Mouse (Mus musculus): ENCODE results near the gene Gm45785.
A peak's percentile ranks its signal among the peaks of the same experiment; 100 is the strongest.

The Gm45785 gene

DNA sequence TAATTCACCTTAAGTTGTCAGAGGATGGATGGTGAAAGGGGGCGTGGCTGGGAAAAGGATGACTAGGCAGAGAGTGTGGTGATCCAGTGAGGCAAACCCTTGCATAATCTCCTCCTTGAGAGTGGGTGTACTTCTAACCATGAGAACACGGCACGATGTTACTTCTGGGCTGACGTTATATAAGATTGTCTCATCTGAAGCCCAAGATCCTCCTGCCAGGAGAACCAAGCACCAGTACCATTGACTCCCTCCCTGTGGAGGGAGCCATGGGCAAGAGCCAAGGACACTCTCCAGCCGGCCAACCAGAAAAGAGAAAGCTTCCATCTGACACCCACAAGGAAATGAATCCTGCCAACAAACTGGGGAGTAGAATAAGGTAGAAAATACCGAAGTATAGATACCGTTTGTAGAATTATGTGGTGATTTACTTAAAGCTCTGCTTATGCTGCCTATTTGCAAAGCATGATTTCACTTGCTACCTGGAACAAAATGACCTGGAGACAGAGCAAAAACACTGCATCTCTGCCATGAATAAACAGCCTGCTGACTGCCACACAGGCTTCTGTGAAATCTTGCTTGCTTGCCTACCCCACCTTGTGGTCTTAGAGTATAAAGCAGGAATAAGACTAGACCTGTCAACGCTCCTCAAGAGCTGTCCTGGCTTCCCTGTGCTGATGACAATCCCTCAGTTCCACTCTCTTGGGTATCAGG, 27.8 kb downstream of the Gm45785 start:
- peak; percentile 83 for DNase-seq

DNA sequence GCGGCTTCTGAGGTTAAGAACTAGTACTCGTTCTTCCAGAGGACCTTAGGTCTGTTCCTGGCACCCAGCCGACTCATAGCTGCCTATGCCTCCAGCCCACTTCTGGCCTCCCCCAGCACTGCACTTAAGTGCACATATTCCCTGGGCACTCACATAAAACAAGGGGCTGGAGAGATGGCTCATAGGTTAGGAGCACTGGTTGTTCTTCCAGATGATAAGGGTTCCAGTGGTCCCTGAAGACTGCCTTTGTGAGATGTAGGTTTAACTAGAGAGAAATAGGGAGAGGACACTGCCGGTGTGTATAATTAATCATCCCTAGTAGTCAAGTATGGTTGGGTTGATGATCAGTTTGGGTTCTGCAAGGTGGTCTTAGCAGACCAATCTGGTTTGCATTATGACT, 33.4 kb downstream of the Gm45785 start:
- DNase-seq, result no peak

DNA sequence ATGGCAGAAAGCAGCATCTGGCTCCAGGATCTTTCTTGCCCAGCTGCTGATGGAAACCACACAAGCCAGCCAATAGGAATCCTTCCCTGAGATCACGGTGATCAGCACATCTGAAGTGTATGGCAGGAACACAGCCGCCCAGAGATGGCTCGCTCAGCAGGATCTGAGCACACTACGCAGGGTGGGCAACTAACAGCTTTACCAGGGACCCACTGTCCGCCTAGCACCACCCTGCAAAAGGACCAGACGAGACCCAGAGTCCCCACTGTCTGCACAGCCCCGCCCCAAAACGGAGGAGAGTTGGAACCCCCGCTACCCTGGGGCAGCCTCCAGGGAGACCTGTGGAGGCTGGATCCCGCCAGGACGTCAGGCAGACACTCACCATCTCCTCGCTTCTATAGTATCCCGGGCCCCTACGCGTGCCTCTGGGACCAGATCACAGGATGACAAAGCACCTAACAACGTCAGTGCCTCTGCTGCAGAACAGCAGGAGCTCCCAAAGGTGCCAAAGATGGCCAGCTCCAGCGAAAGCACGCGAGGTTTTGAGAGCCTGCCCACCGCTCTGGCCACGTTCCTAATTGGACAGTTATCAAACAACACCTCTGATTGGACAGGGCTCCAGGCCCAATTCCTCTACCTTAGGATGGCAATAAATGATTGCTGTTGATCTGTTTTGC, 34.3 kb downstream of the Gm45785 start, which contains the start of gene Zfp941:
Gene Zfp941 (minus strand): TSS at position 526 of the 677 bp plus-strand sequence.
- DNase-seq, result peak; percentile 89

DNA sequence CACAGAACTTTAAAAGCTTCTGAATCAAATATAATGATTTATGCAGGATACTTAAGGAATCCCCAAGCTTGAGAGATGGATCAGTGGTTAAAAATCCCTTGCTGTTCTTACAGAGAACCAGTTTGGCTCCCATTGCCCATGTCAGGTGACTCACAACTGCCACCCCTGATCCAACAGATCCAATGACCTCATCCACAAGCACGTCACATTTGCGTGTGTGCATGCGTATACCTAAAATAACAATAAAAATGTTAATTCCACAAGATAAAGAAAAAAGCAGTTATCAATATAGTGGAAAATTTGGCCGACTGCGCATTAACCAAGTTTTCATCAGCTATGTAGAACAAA, 34.9 kb downstream of the Gm45785 start:
- peak; percentile 52 for DNase-seq

DNA sequence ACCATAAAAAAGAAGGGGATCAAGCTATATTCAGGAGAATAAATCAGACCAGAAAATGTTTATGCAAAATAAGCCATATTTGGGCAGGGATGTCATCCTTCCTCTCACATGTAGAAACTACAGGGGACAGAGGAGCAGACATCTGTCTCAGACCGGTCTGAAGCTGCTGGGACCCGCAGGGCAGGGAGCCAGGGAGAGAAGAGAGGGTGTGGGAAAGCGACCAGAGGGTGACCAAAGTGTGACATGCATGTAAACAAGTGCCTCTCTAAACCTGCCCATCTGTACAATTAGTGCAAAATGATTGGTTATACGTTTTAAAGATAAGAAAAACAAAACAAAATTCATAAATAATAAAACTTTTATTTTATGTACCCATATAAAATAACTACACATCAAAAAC, 36.0 kb downstream of the Gm45785 start:
- DNase-seq, result no peak

DNA sequence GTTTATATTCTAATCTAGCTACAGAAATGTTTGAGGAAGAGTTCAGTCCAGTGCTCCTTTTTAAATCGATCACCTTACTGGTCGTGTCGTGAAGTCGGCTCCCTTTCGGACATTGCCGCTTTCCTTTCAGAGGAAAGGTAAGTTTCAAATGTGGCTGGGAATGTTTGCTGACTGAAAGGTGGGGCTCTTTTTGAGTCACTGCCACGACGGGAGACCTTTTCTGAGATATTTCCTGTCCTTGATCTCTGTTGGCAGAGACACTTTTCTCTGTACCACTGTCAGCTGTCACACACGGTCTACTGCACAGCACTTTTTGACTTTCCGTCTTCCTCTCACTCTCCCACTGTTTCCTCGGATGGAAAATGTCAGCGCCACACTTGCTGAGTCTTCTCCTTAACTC, 43.3 kb downstream of the Gm45785 start:
- no peak for DNase-seq

DNA sequence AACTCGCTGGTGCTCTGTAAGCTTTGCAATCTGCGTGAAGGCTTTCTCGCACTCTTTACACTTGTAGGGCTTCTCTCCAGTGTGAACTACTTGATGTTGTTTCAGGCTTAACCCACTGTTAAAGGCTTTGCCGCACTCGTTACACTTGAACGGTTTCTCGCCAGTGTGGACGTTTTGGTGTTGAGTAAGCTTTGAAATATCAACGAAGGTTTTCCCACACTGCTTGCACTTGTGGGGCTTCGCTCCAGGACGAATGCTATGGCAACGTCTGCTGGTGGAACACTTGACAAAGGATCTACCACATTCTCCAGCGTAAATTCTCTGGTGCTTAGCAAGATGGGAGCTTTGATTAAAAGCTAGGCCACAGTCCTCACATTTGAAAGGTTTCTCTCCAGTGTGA, 44.4 kb downstream of the Gm45785 start:
- no peak for DNase-seq

DNA sequence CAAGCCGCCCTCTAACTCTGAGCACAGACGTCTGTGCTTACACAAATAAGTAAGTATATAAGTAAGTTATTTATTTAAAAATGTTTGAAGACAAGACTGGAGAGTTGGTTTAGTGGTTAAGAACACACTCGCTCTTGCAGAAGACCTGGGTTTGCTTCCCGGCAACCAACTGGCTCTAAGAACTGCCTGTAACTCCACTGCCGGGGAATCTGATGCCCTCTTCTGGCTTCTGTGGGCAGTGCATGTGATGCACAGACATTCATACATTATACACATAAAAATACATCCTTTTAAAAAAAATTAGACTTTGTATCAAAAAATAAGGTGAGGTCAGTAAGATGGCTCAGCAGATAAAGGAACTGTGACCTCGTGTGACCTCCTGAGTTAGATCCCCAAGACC, 45.6 kb downstream of the Gm45785 start:
- no peak for DNase-seq

DNA sequence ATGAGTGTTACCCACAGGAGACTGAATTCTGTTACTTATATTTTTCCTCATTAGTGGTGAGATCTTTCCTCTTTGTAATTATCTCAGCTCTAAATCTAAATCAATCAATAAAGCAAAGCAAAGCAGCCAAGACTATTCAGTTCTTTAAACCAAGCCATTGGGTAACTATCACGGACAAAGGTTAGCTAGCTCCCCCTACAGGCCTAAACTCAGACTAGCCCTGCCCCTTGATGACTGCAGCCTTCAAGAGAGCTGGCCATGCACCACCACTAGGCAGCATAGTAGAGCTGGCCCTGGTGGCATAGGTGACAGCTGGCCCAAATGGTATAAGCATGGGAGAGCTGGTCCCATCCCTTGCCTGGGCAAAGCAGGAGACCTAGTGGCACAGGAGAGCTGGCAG, 50.4 kb downstream of the Gm45785 start:
- peak; percentile 38 for DNase-seq

DNA sequence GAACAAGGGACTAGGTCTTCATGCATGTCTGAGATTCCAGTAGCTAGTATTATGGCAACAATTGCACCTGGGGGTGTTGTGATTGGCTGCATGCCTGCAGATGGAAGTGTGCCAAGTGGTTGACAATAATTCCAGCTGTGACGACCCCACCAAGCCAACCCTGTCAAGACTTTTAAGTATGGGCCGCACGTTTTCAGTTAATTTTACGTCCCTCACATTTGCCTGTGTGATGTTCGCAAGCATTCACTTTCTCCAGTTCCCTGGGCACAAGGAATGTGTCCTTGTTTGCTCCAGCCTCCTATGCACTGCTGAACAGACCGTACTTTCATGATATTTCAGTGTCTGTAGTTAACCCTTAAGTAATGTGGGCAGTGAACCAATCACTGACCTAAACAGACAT, 53.5 kb downstream of the Gm45785 start:
- no peak for DNase-seq

DNA sequence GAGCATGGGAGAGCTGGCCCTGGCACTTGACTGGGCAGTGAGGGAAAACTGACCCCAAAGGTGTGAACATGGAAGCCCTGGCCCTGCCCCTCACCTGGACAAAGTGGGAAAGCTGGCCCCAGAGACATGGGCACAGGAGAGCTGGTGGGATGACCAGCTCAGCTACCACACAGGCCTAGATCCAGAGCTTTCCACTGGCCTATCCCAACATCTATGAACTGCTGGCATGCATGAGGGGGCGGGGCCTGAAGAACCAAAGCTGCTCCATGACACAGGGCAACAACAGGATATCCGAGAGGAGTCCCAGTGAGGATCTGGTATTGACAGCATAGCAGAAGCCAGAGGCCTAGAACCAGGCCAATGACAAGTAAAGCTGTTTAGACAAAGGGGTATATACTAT, 57.9 kb downstream of the Gm45785 start:
- no peak for DNase-seq

DNA sequence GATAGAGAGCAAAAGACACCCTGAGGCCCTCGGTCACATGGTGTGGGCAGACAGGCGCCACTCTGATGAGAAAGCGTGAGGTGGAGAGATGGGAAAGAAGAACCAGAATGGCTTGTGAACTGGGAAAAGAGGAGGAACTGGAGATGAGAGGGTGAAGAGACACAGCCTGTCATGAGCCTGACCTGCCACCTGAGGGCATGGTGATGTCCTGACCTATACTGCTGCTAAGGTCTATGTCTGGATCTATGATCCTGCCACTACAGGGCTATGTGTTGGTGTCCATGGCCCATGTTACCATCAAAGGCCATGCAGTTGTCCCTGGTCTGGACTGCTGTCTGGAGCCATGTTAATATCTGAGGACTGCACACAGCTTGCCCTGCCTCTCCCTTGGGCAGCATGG, 58.5 kb downstream of the Gm45785 start:
- DNase-seq, result no peak

DNA sequence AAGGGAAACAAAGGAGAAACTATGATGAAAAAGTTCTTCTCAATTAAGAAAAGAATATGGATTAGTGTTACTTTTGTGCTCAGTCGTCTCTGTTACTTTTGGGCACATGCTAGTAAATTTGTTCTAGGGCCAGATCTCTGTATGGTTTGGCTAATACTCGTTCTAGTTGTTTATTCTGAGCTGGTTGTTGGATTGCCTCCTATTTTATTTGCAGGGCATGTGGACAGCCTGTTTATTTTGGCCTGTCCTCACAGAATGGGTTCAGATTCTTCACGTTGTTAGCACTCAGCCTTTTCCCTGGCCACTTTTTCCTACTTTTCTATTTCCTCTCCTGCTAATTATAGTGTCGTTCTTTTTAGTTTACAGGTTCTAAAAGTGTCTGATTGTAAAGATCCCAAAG, 62.6 kb downstream of the Gm45785 start:
- DNase-seq, result no peak

DNA sequence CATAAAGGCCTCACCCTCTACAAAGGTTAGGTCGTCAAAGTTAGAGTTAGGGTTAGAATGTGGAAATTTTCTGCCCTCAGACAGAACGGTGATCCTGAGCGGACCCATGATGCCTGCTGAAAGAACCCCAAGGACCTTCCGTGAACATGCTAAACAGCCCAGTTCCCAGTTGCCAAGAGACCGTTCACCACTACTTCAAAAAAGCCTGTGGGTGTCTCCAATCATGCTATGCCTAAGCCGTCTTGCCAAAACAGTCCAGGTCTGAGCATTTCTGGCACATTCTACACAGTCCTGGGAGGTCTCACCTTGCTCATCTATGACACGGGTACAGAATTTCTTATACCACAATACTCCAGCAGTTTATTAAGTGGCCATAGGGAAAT, 68.1 kb downstream of the Gm45785 start:
- DNase-seq, result no peak

DNA sequence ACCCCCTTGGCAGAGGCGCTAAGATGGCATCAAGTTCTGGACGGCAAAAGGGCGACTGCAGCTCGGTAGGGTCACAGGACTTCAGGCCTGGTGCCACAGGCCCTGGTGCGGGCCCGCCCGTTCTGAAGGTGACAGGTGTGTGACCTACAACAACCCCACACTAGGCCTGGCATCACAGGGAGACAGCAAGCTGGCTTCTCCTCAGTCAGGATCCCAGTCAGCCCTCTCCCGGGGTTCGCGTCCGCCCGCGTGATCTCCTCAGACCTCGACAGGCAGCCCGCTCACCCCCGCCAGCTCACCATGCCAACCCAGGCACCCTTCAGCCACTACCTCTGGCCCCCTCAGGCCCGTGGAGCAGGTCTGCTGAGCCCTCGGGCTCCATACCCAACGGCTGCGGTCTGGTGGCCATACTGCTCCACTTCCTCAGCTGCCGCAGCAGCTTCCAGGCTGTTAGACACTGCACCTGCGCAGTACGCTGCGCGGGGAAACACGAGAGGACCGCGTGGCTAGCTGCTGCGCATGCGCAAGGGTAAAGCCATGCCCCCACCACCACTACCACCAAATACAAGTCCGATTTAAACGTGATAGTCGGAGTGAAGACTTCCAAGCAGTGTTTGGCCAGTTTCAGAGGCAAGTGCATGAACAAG, 68.6 kb downstream of the Gm45785 start, which contains the start of gene Syce1:
Gene Syce1 (minus strand): TSS at position 447 of the 647 bp plus-strand sequence.
- no peak for DNase-seq

DNA sequence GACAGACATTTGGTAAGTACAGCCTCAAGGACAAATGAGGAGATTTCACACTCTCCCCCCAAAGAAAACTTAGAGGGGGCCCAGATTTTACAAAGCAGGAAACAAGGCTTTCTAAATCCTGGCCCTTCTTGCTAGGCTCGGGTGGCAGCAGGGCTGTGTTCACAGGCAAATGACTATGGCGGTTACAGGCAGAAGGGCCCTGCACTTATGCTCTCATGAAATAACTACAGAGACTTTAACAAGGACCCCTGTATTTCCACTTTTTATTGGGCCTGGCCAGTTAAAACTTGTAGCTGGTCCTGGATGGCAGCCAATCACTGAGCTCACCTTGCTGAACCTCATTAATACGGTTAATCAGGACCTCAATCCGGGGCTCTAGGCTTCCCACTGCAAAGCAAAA, 75.6 kb downstream of the Gm45785 start:
- DNase-seq, result no peak
